Mouse (Mus musculus) urinary bladder, postnatal 0 days (tissue): ENCODE data around the gene Fstl4. TPM values are rescaled to one million over a fixed set of nuclear protein-coding genes. Genes with fewer than 3 reads are reported as not detected.

Source experiments
- polyA plus RNA-seq: library from polyadenylated mRNA; unstranded; fragments of >200 nt; fragmentation: Nextera tagmentation; extraction: Ambion mirVana; gene quantifications from 2 replicates; pipeline ENCODE4 v1.2.1, GENCODE M21; 2015

The Fstl4 gene
- polyA plus RNA-seq, result 2.5 and 3.3 TPM in 2 replicates

GRCm38 (mm10) chr11:52764461-52764893 is at the start of gene Fstl4:
Gene Fstl4, plus strand, starts transcription at chr11:52764634.

